Mouse (Mus musculus) gastrocnemius, adult 2 months (tissue): Measurements from ENCODE around the gene Hist2h4. TPM values are rescaled to one million over a fixed set of nuclear protein-coding genes. Genes with fewer than 3 reads are reported as not detected.
A peak's percentile ranks its signal among the peaks of the same experiment; 100 is the strongest.

Experiments
- DNase-seq: peaks from one replicate; pipeline ENCODE4 v3.0.0; 2022
- H3K27ac ChIP-seq: fragments of 200-600 bp; 2 replicates; pipeline ENCODE4 v1.8.1; 2022; ENCODE audit warnings: mild to moderate bottlenecking
- H3K4me3 ChIP-seq: fragments of 200-600 bp; 2 replicates; pipeline ENCODE4 v1.8.1; 2022; ENCODE audit warnings: mild to moderate bottlenecking, moderate library complexity
- CTCF ChIP-seq: fragments of 200-600 bp; IDR thresholded peaks from 2 replicates; pipeline ENCODE4 v1.8.1; 2022; ENCODE audit warnings: antibody characterized with exemption, mild to moderate bottlenecking, moderate library complexity
- intact Hi-C: fragments of 180-260 bp; cut with DNase I; formaldehyde crosslinking; loops from one replicate; pipeline ENCODE4 v1.15.1; 2025
- total RNA-seq, 2 experiments: library from RNA; stranded (reverse); gene quantifications; 2 replicates each; pipeline ENCODE4 v1.2.3; 2021

The Hist2h4 gene
- total RNA-seq, 2 experiments from 2014 or later = 5.7 to 6.6 TPM

DNA sequence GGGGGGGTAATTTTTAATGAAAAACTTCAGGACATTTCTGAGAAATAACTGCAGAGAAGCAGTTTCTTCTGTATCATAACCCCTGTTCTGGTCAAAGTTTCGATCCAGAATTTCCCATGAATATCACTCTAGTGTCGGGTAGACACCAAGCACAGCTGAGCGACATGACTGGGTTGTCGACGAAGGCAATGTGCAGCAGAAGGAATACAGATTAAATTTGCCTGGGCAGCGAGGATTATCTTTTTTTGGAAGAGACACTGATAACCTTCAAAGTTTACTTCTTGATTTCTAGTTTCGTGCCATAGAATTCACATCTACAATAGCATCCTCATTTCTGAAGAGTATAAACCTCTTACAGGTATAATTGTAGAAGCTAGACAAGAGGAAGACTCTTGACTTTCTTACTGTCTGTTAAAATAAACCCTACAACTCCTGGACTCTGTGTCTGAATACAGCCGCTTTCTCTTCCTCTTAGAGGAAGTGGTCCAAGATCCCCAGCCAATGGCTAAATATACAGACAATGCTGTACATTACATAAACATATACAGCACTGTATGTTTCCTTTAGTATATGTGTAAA, 3.1 kb upstream of the Hist2h4 start:
- Histone ChIP-seq H3K4me3 (no peak overlapping the region), H3K27ac (no peak overlapping the region; the same call in 1 of the 2 replicates)
- no peak for DNase-seq
- intact Hi-C loops = loop anchor here (10.0 kb wide), 1 partner anchor 239 kb away; no protein-coding TSS in a partner anchor
- no peak for TF ChIP-seq CTCF

GRCm38 (mm10) chr3:96264404-96264949, 1.4 kb upstream of the Hist2h4 start:
- Histone ChIP-seq H3K4me3 (peak overlapping the region; percentile 97), H3K27ac (peak overlapping the region; percentile 97)
- no peak for DNase-seq
- TF ChIP-seq CTCF = no peak
- intact Hi-C loops = loop anchor here (10.0 kb wide), 1 partner anchor 240 kb away; no protein-coding TSS in a partner anchor

- Histone ChIP-seq H3K27ac (peak overlapping the region; percentile 97), H3K4me3 (peak overlapping the region; percentile 97)
- TF ChIP-seq CTCF = no peak
- intact Hi-C loops = loop anchor here (2.0 to 10.0 kb wide), 2 partner anchors 43 to 241 kb away; partner anchors contain the start of genes Hist2h2ac and Hist2h2be
- DNase-seq = peak; percentile 52
Measured at GRCm38 (mm10) chr3:96263558-96264403, 670 bp upstream of the Hist2h4 start.

- no peak for TF ChIP-seq CTCF
- intact Hi-C loops = loop anchor here (2.0 to 10.0 kb wide), 2 partner anchors 42 to 242 kb away; partner anchors contain the start of genes Hist2h2ac and Hist2h2be
- H3K4me3 ChIP-seq = peak overlapping the region; percentile 97
- peak; percentile 90 for DNase-seq
- H3K27ac ChIP-seq = peak overlapping the region; percentile 97
Measured at GRCm38 (mm10) chr3:96262216-96262875, 765 bp downstream of the Hist2h4 start.

- Histone ChIP-seq H3K27ac (peak overlapping the region; percentile 97), H3K4me3 (peak overlapping the region; percentile 97)
- intact Hi-C loops = loop anchor here (2.0 to 10.0 kb wide), 2 partner anchors 41 to 243 kb away; partner anchors contain the start of genes Hist2h2ac and Hist2h2be
- TF ChIP-seq CTCF = no peak
- no peak for DNase-seq
Measured at GRCm38 (mm10) chr3:96261623-96262022, 1.5 kb downstream of the Hist2h4 start.

DNA sequence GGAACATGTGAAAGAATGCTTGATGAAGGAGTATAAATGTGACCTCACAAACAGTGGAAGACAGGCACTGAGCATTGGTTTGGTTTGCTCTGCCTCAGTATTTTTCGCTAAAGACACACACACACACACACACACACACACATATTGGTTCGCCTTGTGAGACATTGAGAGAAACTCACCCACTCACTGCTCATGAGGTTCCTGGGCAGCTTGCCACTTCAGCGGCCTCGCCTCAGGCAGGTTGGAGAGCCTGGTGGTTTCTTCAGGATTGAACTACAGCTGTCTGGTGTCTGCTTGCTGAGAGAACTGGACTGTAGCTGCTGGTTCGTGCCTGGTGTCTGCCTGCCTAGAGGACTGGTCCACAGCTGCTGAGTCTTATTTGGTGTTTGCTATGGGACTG, 2.9 kb downstream of the Hist2h4 start:
- H3K27ac ChIP-seq = no peak overlapping the region
- no peak for DNase-seq
- H3K4me3 ChIP-seq = no peak overlapping the region
- intact Hi-C loops = loop anchor here (10.0 kb wide), 1 partner anchor 245 kb away; no protein-coding TSS in a partner anchor
- TF ChIP-seq CTCF = no peak

DNA sequence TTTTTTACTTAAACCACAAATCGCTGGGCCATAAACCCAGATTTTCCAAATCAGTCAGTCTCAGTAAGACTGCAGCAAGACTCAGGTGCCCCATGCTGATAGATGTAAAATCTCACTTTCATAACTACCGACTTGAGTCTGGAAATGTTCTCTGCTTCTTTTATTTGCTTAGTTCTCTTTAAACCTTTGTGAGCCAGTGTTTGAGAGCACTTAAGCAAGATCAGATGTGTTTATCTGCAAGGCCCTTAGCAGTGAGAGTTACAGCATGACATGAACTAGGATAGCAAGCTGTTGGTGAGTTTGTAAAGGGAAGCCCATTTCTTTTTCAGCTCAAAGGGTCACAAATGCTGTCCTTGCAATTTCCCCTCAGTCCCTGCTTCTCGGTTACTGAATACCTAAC, 5.9 kb downstream of the Hist2h4 start:
- intact Hi-C loops = no loop called here
- Histone ChIP-seq H3K27ac (no peak overlapping the region), H3K4me3 (no peak overlapping the region)
- DNase-seq = no peak
- TF ChIP-seq CTCF = no peak

GRCm38 (mm10) chr3:96255926-96256593, 7.1 kb downstream of the Hist2h4 start:
- Histone ChIP-seq H3K27ac (no peak overlapping the region), H3K4me3 (no peak overlapping the region)
- intact Hi-C loops = no loop called here
- DNase-seq = no peak
- no peak for TF ChIP-seq CTCF

- no peak overlapping the region for H3K27ac ChIP-seq
- no peak overlapping the region for H3K4me3 ChIP-seq
- intact Hi-C loops = no loop called here
- TF ChIP-seq CTCF = no peak
- no peak for DNase-seq
Measured at GRCm38 (mm10) chr3:96254683-96255355, 8.3 kb downstream of the Hist2h4 start.

DNA sequence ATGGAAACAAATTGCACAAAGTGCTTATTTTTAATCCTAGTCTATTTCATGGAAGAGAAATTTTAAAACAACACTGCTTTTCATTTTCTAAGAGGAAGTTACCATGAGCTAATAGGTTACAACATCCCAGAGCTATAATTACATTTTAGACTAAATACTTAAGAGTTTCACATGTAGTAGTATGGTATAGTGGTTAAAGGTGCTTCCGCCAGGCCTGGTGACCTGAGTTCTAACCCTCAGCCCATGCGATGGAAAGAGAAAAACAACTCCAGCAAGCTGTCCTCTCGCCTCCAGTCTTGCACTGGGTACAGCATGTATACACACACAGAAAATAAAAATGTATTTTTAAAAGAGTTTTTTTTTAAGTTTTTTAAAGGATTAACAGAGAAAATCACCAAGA, 11.3 kb downstream of the Hist2h4 start:
- DNase-seq = no peak
- no peak for TF ChIP-seq CTCF
- Histone ChIP-seq H3K4me3 (no peak overlapping the region), H3K27ac (no peak overlapping the region)
- intact Hi-C loops = no loop called here

GRCm38 (mm10) chr3:96250890-96251289, 12.2 kb downstream of the Hist2h4 start:
- TF ChIP-seq CTCF = no peak
- intact Hi-C loops = no loop called here
- H3K27ac ChIP-seq = no peak overlapping the region
- no peak for DNase-seq
- no peak overlapping the region for H3K4me3 ChIP-seq
